Mouse (Mus musculus): Measurements from ENCODE around the gene Blmh. TPM values are rescaled to one million over a fixed set of nuclear protein-coding genes. Genes with fewer than 3 reads are reported as not detected.

The Blmh gene
- polyA plus RNA-seq, 1 experiment from 2014 or later, result 119 TPM

DNA sequence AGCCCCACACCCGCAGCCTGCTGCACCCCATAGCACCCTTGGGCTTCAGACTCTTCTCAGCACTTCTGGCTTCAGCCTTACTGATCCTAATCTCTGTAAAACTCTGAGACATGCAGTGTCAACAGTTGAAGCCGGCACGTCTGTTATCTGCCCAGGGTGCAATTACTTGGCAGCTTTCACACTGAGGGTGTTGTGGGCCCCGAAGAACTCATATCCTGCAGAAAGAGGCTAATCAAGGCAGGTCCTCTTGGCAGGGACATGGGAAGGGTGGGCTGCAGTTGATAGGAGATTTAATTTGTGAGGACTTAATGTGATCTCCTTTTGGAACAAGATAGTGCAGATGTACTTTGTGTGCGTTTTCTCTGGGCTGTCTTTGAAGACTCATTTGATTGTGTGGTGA is 59.0 kb downstream of the Blmh start:
- no peak overlapping the region for H3K4me3 ChIP-seq (ENCODE audit: low read length)
- no peak overlapping the region for H3K9ac ChIP-seq (ENCODE audit: low read depth, low read length)
- H3K4me1 ChIP-seq (ENCODE audit: control insufficient read depth, insufficient read depth, low read length), result no peaks in the 10 kb centered on the region
- no peak for ATAC-seq
- no peak overlapping the region for H3K27ac ChIP-seq (ENCODE audit: low read length)
- H3K4me2 ChIP-seq (ENCODE audit: low read depth, low read length), result no peak overlapping the region
- H3K36me3 ChIP-seq (ENCODE audit: control insufficient read depth, insufficient read depth, low read length), result peaks cover 7% of the 10 kb centered on the region
- WGBS, result 57% methylated on average over 5 of the region's 5 CpGs
- H3K9me3 ChIP-seq (ENCODE audit: control insufficient read depth, low read length), result no peaks in the 10 kb centered on the region
- H3K27me3 ChIP-seq (replicated peaks; ENCODE audit: control insufficient read depth, insufficient read depth, low read length), result no peaks in the 10 kb centered on the region

DNA sequence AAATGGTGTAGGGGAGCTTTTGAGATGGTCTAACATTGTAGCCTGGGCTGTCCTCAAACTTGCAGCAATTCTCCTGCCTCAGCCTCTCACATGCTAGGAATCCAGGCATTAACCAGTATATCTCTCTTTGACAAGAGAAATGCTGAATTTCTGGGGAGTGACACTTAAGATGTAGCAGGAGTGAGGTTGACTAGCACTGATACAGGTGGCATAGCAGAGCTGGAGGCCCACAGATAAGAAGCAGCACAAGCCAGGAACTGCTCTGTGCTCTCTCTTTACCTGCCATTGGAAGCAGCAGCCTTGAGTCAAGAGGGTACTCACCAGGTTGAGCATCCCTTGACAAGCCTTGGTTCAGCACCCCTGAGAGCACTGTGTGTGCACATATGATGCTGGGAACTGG is 59.6 kb downstream of the Blmh start:
- no peaks in the 10 kb centered on the region for H3K4me1 ChIP-seq (ENCODE audit: control insufficient read depth, insufficient read depth, low read length)
- no peak overlapping the region for H3K4me3 ChIP-seq (ENCODE audit: low read length)
- no peaks in the 10 kb centered on the region for H3K9me3 ChIP-seq (ENCODE audit: control insufficient read depth, low read length)
- H3K27me3 ChIP-seq (replicated peaks; ENCODE audit: control insufficient read depth, insufficient read depth, low read length), result no peaks in the 10 kb centered on the region
- H3K27ac ChIP-seq (ENCODE audit: low read length), result no peak overlapping the region; the same call in 1 of the 2 replicates
- H3K4me2 ChIP-seq (ENCODE audit: low read depth, low read length), result no peak overlapping the region
- no peak overlapping the region for H3K9ac ChIP-seq (ENCODE audit: low read depth, low read length)
- no peak for ATAC-seq
- peaks cover 5% of the 10 kb centered on the region for H3K36me3 ChIP-seq (ENCODE audit: control insufficient read depth, insufficient read depth, low read length)

- Histone ChIP-seq H3K4me1 (ENCODE audit: control insufficient read depth, insufficient read depth, low read length) (no peaks in the 10 kb centered on the region), H3K27ac (ENCODE audit: low read length) (no peak overlapping the region), H3K4me3 (ENCODE audit: low read length) (no peak overlapping the region), H3K9me3 (ENCODE audit: control insufficient read depth, low read length) (no peaks in the 10 kb centered on the region), H3K4me2 (ENCODE audit: low read depth, low read length) (no peak overlapping the region), H3K36me3 (ENCODE audit: control insufficient read depth, insufficient read depth, low read length) (peaks cover under 1% of the 10 kb centered on the region; the same call in 1 of the 2 replicates), H3K27me3 (replicated peaks; ENCODE audit: control insufficient read depth, insufficient read depth, low read length) (0 out of 2 replicates have a peak, but pooled peaks cover 7% of the 10 kb centered on the region), H3K9ac (ENCODE audit: low read depth, low read length) (no peak overlapping the region)
- no peak for ATAC-seq
- 78% methylated on average over 5 of the region's 5 CpGs for WGBS
Observed at GRCm38 (mm10) chr11:76990839-76991238, 66.2 kb downstream of the Blmh start.

GRCm38 (mm10) chr11:76992886-76993285 is 68.3 kb downstream of the Blmh start:
- no peak overlapping the region for H3K9ac ChIP-seq (ENCODE audit: low read depth, low read length)
- H3K4me1 ChIP-seq (ENCODE audit: control insufficient read depth, insufficient read depth, low read length), result peaks cover 7% of the 10 kb centered on the region; the same call in 1 of the 2 replicates
- 39% methylated on average over 4 of the region's 4 CpGs for WGBS
- H3K27ac ChIP-seq (ENCODE audit: low read length), result no peak overlapping the region
- H3K36me3 ChIP-seq (ENCODE audit: control insufficient read depth, insufficient read depth, low read length), result no peaks in the 10 kb centered on the region
- peaks cover 19% of the 10 kb centered on the region for H3K27me3 ChIP-seq (replicated peaks; ENCODE audit: control insufficient read depth, insufficient read depth, low read length)
- no peaks in the 10 kb centered on the region for H3K9me3 ChIP-seq (ENCODE audit: control insufficient read depth, low read length)
- no peak for ATAC-seq
- no peak overlapping the region for H3K4me2 ChIP-seq (ENCODE audit: low read depth, low read length)
- H3K4me3 ChIP-seq (ENCODE audit: low read length), result no peak overlapping the region

DNA sequence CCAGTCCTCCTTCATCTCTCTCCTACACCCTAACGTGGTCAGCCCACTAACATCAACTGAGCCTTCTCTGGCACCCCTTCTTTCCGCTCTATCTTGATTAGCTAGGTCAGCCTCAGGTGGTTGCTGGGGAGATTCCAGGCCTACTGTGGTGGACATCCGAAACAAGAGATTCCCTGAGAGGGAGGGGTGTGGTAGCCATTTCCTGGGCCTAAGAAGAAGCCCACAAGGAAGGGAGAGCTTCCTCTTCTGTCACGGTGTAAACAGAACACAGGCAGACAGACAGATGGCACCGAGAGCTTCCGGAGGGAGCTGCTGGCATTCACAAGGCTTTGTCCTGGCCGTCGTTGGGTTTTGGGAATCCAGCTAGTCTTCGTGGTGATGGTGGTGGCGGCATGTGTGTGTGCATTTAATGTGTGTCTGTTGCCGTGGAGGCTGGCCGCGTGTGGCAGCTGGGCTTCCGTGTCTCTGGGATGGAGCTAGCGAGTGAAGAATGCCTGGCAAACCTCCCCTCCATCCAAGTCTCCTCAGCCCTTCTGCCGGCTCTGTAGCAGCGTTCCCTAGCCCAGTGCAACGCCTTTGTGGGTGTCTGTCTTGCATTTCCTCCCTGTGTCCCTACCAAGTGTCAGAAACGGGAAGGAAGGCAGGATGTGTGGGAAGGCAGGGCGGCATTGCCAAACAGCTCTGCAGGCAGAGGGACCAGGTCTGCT is 71.5 kb downstream of the Blmh start:
- H3K9ac ChIP-seq (ENCODE audit: low read depth, low read length), result no peak overlapping the region
- H3K4me1 ChIP-seq (ENCODE audit: control insufficient read depth, insufficient read depth, low read length), result peaks cover 17% of the 10 kb centered on the region
- H3K27me3 ChIP-seq (replicated peaks; ENCODE audit: control insufficient read depth, insufficient read depth, low read length), result peaks cover 30% of the 10 kb centered on the region
- H3K27ac ChIP-seq (ENCODE audit: low read length), result no peak overlapping the region
- H3K4me3 ChIP-seq (ENCODE audit: low read length), result no peak overlapping the region
- no peak for ATAC-seq
- H3K36me3 ChIP-seq (ENCODE audit: control insufficient read depth, insufficient read depth, low read length), result no peaks in the 10 kb centered on the region
- H3K9me3 ChIP-seq (ENCODE audit: control insufficient read depth, low read length), result no peaks in the 10 kb centered on the region
- H3K4me2 ChIP-seq (ENCODE audit: low read depth, low read length), result no peak overlapping the region
- 51% methylated on average over 20 of the region's 20 CpGs for WGBS

GRCm38 (mm10) chr11:76997305-76997704 is 72.7 kb downstream of the Blmh start:
- Histone ChIP-seq H3K9ac (ENCODE audit: low read depth, low read length) (peak overlapping the region; percentile 60), H3K4me1 (ENCODE audit: control insufficient read depth, insufficient read depth, low read length) (peaks cover 19% of the 10 kb centered on the region), H3K27ac (ENCODE audit: low read length) (no peak overlapping the region), H3K27me3 (replicated peaks; ENCODE audit: control insufficient read depth, insufficient read depth, low read length) (peaks cover 28% of the 10 kb centered on the region), H3K4me2 (ENCODE audit: low read depth, low read length) (peak overlapping the region; percentile 98), H3K4me3 (ENCODE audit: low read length) (peak overlapping the region; percentile 60), H3K9me3 (ENCODE audit: control insufficient read depth, low read length) (no peaks in the 10 kb centered on the region), H3K36me3 (ENCODE audit: control insufficient read depth, insufficient read depth, low read length) (no peaks in the 10 kb centered on the region)
- peak; percentile 83 for ATAC-seq
- under 1% methylated on average over 21 of the region's 21 CpGs for WGBS

DNA sequence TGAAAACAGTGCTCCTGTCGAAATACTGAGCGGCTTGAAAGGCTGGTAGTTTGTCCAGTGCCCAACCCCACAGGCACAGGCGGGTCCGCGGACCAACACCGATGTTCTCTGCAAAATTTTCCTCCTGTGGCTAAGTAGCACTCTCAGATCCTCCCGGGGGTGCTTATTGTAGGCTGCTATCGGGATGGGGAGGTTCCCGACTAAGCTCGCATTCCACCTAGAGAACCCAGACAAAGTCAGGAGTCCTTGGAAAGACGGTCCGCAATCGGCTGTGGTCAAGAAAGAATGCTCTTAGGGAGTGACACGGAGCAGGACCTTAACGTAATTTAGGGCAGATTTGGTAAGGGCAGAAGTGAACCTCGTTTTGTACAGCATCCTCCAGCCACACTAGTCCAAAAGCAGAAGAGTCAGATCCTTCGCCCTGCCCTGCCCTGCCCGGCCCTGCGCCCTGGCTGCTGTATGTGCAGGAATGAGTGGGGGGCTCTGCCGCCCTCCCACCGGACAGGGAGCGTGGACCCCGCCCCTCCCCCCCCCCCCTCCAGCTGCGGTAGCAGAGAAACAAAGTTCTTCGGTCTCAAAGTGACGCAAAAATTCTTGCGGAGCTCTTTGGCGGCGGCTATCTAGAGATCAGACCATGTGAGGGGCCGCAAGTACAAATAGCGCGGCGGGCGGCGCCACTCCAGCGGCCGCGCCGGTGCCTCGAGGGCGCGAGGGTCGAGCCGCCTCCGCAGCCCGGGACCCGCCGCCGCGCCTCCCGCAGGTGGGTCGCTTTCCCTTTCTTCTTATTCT is 73.5 kb downstream of the Blmh start, which contains the start of gene Slc6a4:
Gene Slc6a4 (plus strand): TSS at position 688 of the 789 bp plus-strand sequence.
- under 1% methylated on average over 51 of the region's 52 CpGs for WGBS
- Histone ChIP-seq H3K4me3 (ENCODE audit: low read length) (peak within 1 kb of the TSS; percentile 60), H3K9me3 (ENCODE audit: control insufficient read depth, low read length) (no peaks in the 10 kb centered on the region), H3K27ac (ENCODE audit: low read length) (no peak within 1 kb of the TSS), H3K27me3 (replicated peaks; ENCODE audit: control insufficient read depth, insufficient read depth, low read length) (peaks cover 28% of the 10 kb centered on the region), H3K36me3 (ENCODE audit: control insufficient read depth, insufficient read depth, low read length) (no peaks in the 10 kb centered on the region), H3K4me1 (ENCODE audit: control insufficient read depth, insufficient read depth, low read length) (peaks cover 22% of the 10 kb centered on the region), H3K9ac (ENCODE audit: low read depth, low read length) (peak within 1 kb of the TSS; percentile 60), H3K4me2 (ENCODE audit: low read depth, low read length) (peak within 1 kb of the TSS; percentile 98)
- ATAC-seq, result peak; percentile 36; the same call in 1 of the 2 replicates

DNA sequence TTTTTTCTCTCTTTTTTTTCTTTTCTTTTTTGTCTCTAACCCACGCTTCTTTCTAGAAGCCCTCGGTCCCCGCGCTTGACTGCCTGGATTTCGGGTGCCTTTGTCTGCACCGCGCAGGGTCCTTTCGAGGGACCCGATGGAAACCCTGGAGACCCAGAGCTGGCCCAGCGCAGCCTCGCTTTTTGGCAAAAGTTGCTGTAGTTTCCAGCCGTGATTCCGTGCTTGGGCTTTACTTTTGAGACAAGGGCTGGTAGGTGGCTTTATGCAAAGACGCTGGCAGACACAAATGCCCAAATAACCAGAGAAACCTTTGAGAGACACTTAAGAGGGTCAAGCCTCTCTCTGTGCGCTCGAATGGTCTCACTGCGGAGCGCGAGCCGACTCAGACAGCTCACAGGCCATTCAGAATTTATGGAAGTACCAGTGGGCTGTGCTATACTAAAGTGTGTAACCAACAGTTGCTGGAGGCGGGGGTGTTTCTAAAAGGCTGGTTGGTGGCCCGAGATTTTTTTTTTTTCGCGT is 74.2 kb downstream of the Blmh start:
- Histone ChIP-seq H3K27ac (ENCODE audit: low read length) (no peak overlapping the region), H3K4me2 (ENCODE audit: low read depth, low read length) (peak overlapping the region; percentile 98), H3K9ac (ENCODE audit: low read depth, low read length) (peak overlapping the region; percentile 42; the same call in 1 of the 2 replicates), H3K4me1 (ENCODE audit: control insufficient read depth, insufficient read depth, low read length) (peaks cover 22% of the 10 kb centered on the region), H3K27me3 (replicated peaks; ENCODE audit: control insufficient read depth, insufficient read depth, low read length) (peaks cover 28% of the 10 kb centered on the region), H3K9me3 (ENCODE audit: control insufficient read depth, low read length) (no peaks in the 10 kb centered on the region), H3K4me3 (ENCODE audit: low read length) (peak overlapping the region; percentile 60), H3K36me3 (ENCODE audit: control insufficient read depth, insufficient read depth, low read length) (no peaks in the 10 kb centered on the region)
- WGBS, result 10% methylated on average over 24 of the region's 24 CpGs
- no peak for ATAC-seq

- no peak overlapping the region for H3K27ac ChIP-seq (ENCODE audit: low read length)
- H3K4me2 ChIP-seq (ENCODE audit: low read depth, low read length), result no peak overlapping the region
- no peak overlapping the region for H3K9ac ChIP-seq (ENCODE audit: low read depth, low read length)
- H3K4me1 ChIP-seq (ENCODE audit: control insufficient read depth, insufficient read depth, low read length), result peaks cover 22% of the 10 kb centered on the region
- peaks cover 24% of the 10 kb centered on the region for H3K27me3 ChIP-seq (replicated peaks; ENCODE audit: control insufficient read depth, insufficient read depth, low read length)
- no peak for ATAC-seq
- H3K9me3 ChIP-seq (ENCODE audit: control insufficient read depth, low read length), result no peaks in the 10 kb centered on the region
- no peak overlapping the region for H3K4me3 ChIP-seq (ENCODE audit: low read length)
- 62% methylated on average over 5 of the region's 5 CpGs for WGBS
- H3K36me3 ChIP-seq (ENCODE audit: control insufficient read depth, insufficient read depth, low read length), result no peaks in the 10 kb centered on the region
Observed at GRCm38 (mm10) chr11:77000741-77001140, 76.1 kb downstream of the Blmh start.

All from intestine, embryonic 16.5 days (tissue).